Mouse (Mus musculus) stomach, postnatal 0 days (tissue): ENCODE data around the gene Gjc3.

Experiments used
- CTCF ChIP-seq: IDR thresholded peaks from 2 replicates; pipeline ENCODE4 v1.5.1; 2016; ENCODE audit warnings: antibody characterized with exemption, low read depth, mild to moderate bottlenecking, moderate library complexity
- EP300 ChIP-seq: optimal IDR thresholded peaks from 2 replicates; pipeline ENCODE3; 2016; ENCODE audit warnings: antibody characterized with exemption

DNA sequence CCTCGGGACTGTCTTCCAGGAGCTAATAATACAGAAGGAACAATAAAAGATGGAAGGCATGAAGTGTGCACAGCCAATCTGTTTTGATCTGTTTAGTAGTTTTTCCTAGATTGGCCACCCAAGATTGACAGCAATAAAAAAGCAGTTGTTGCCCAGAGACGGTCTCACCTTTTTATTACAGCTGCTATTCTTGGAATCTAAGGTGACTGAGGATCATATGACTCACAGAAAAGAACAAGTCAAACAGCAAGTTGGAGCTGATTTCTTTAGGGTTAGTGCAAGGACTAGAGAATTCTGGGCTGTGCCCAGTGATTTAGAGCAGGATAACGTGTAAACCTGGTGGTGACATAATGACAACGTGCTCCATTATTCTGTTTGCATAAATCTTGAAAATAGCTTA is 21.9 kb downstream of the Gjc3 start:
- no peak for TF ChIP-seq CTCF
- TF ChIP-seq EP300, result no peak
